Mouse (Mus musculus): ENCODE measurements around the gene Tmbim6. TPM values are rescaled to one million over a fixed set of nuclear protein-coding genes. Genes with fewer than 3 reads are reported as not detected.

Gene Tmbim6
- total RNA-seq (2021) = 100 to 1,000 TPM; 205 to 215 TPM
- long read RNA-seq, experiment 1, transcript Tmbim6-202 (10 exons, 944 nt) = minor isoform, 26 of 341 reads
- long read RNA-seq, experiment 1, transcript Tmbim6-201 (10 exons, 2,452 nt) = major isoform, 283 of 341 reads
- long read RNA-seq, experiment 1, partial matches to known transcripts = 13 of 341 reads
- long read RNA-seq, experiment 1, other reads (novel, unspliced or antisense) = 13 of 341 reads
- long read RNA-seq, experiment 2, transcript Tmbim6-202 (10 exons, 944 nt) = minor isoform, 36 of 396 reads
- long read RNA-seq, experiment 2, transcript Tmbim6-206 (11 exons, 1,148 nt) = minor isoform, 5 of 396 reads
- long read RNA-seq, experiment 2, transcript Tmbim6-201 (10 exons, 2,452 nt) = major isoform, 302 of 396 reads
- long read RNA-seq, experiment 2, partial matches to known transcripts = 44 of 396 reads
- long read RNA-seq, experiment 2, other reads (novel, unspliced or antisense) = 6 of 396 reads

GRCm38 (mm10) chr15:99392486-99393385 is at the start of gene Tmbim6:
Tmbim6 (plus strand) TSS chr15:99392882.
- DNase-seq (ENCODE audit: low spot score in 2 of 2) = peak; percentile 96 to 98

- DNase-seq (ENCODE audit: low spot score in 2 of 2) = peak in 1 of 2 experiments; percentile 52
These were observed 49.1 kb upstream of the Tmbim6 start for GRCm38 (mm10) chr15:99343414-99344147.

GRCm38 (mm10) chr15:99344148-99344870 is 48.4 kb upstream of the Tmbim6 start:
- no peak for DNase-seq (ENCODE audit: low spot score in 2 of 2)

GRCm38 (mm10) chr15:99344961-99345360 is 47.7 kb upstream of the Tmbim6 start:
- DNase-seq (ENCODE audit: low spot score in 2 of 2) = no peak

GRCm38 (mm10) chr15:99351610-99352009 is 41.1 kb upstream of the Tmbim6 start:
- DNase-seq (ENCODE audit: low spot score in 2 of 2) = no peak

GRCm38 (mm10) chr15:99352306-99352705 is 40.4 kb upstream of the Tmbim6 start:
- DNase-seq (ENCODE audit: low spot score in 2 of 2) = no peak

- DNase-seq (ENCODE audit: low spot score in 2 of 2) = no peak
These were observed 37.0 kb upstream of the Tmbim6 start for GRCm38 (mm10) chr15:99355660-99356059.

GRCm38 (mm10) chr15:99356462-99356861 is 36.2 kb upstream of the Tmbim6 start:
- no peak for DNase-seq (ENCODE audit: low spot score in 2 of 2)

GRCm38 (mm10) chr15:99358952-99359351 is 33.7 kb upstream of the Tmbim6 start:
- no peak for DNase-seq (ENCODE audit: low spot score in 2 of 2)

GRCm38 (mm10) chr15:99364022-99364530 is 28.6 kb upstream of the Tmbim6 start:
- no peak for DNase-seq (ENCODE audit: low spot score in 2 of 2)

- no peak for DNase-seq (ENCODE audit: low spot score in 2 of 2)
These were observed 27.8 kb upstream of the Tmbim6 start for GRCm38 (mm10) chr15:99364921-99365320.

GRCm38 (mm10) chr15:99368583-99369266 is 24.0 kb upstream of the Tmbim6 start:
- no peak for DNase-seq (ENCODE audit: low spot score in 2 of 2)

GRCm38 (mm10) chr15:99369391-99370171 is 23.1 kb upstream of the Tmbim6 start:
- DNase-seq (ENCODE audit: low spot score in 2 of 2) = peak in 1 of 2 experiments; percentile 42

GRCm38 (mm10) chr15:99370259-99370691 is 22.4 kb upstream of the Tmbim6 start, which contains the start of gene Fmnl3:
Fmnl3 (minus strand) TSS chr15:99370482.
- peak; percentile 98 to 99 for DNase-seq (ENCODE audit: low spot score in 2 of 2)

GRCm38 (mm10) chr15:99371526-99372340 is 20.9 kb upstream of the Tmbim6 start:
- DNase-seq (ENCODE audit: low spot score in 2 of 2) = no peak

- no peak for DNase-seq (ENCODE audit: low spot score in 2 of 2)
These were observed 19.9 kb upstream of the Tmbim6 start for GRCm38 (mm10) chr15:99372761-99373160.

GRCm38 (mm10) chr15:99375036-99375435 is 17.6 kb upstream of the Tmbim6 start:
- DNase-seq (ENCODE audit: low spot score in 2 of 2) = no peak

- DNase-seq (ENCODE audit: low spot score in 2 of 2) = no peak
These were observed 17.1 kb upstream of the Tmbim6 start for GRCm38 (mm10) chr15:99375581-99375980.
